Mouse (Mus musculus): Measurements from ENCODE around the gene Tcf25.
"Not testable (repeated sequence)": the region's sequence is repeated elsewhere in the genome, so short reads cannot be mapped to it uniquely, and the experiment has no call there.

Tcf25 gene

DNA sequence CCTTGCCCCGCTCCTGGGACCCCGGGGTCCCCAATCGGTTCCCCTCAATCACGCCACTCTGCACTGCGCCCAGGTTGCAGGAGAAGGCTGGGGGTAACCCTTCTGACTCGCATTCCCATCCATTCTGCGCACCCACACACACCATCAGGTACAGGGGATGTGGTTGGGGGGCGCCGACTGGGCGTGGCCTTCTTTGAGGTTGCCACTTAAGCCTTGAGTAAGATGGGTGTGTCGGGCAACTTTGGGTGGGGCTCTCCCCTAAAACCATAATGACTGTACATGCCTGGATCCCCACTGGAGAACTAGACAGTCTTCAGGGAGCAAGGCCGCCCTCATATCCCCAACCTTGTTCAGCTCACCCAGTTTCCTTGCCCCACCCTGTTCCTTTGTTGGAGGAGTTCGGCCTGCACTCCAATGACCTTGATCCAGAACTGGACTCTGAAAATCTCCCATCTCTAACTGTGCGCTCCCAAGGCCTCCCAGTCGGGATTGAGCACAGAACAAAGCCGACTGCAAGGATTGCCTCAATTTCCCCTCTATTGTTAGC is 38.3 kb downstream of the Tcf25 start:
- peak; percentile 89 for DNase-seq

DNA sequence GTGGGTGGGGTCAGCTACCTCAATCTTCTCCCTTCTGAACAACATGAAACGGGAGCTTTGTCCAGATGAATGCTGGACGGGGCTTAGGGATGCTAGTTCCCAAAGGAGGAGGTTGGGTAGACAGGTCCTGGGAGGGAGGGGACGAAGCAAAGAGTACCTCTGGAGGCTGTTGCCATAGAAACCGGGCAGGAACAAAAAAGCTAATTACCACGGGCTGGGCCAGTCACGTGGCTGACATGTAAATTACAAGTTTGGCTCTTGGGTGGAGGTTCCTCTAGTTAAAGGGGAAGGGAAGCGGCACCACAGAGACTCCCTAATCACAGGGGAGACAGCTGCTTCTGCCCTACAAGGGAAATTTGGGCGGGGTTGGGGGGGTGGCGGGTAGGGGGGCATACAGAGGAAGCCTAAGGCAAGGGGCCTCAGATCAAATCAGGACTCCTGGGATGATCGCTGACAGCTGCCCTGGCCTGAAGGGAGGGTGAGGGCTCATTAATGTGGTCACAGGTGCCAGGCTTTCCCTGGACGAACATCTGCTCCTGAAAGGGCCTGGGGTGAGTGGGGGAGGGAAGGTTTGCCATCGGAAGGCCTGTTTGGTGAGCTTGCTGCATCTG is 39.1 kb downstream of the Tcf25 start:
- peak; percentile 88 for DNase-seq

DNA sequence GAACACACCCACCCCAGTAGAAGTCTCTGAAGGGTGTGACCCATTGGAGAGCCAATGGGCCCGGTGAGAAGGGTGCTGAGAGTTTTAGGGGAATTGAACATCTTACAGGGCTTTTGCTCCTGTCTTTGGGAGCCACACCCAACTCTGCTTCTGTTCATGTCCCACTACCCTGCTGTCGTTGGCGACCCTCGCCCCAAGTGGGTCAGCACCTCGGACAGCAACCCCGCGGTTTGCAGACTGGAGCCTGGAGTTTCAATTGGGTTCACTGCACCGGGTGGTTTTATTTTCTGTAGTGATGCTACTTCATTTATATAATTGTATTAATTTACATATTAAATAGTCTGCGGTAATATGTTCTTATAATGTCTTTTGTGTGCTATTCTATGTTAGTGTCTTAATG is 40.7 kb downstream of the Tcf25 start:
- peak; percentile 77 for DNase-seq

DNA sequence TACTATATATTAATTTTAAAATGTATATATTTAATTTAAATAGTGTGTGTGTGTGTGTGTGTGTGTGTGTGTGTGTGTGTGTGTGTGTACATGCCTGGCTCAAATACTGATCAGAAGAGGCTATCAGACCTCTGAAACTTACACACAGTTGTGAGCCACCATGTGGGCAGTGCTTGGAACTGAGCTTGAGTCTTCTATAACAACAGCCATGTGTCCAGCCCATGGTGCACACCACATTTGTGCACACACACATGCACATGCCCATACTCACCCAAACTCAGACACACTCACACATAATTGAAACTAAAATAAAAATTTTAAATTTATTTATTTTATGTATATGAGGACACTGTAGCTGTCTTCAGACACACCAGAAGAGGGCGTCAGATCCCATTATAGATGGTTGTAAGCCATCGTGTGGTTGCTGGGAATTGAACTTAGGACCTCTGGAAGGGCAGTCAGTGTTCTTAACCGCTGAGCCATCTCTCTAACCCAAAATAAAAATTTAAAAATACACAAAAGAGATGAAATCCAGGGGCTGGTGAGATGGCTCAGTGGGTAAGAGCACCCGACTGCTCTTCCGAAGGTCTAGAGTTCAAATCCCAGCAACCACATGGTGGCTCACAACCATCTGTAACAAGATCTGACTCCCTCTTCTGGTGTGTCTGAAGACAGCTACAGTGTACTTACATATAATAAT is 41.6 kb downstream of the Tcf25 start:
- DNase-seq: not testable (repeated sequence)

DNA sequence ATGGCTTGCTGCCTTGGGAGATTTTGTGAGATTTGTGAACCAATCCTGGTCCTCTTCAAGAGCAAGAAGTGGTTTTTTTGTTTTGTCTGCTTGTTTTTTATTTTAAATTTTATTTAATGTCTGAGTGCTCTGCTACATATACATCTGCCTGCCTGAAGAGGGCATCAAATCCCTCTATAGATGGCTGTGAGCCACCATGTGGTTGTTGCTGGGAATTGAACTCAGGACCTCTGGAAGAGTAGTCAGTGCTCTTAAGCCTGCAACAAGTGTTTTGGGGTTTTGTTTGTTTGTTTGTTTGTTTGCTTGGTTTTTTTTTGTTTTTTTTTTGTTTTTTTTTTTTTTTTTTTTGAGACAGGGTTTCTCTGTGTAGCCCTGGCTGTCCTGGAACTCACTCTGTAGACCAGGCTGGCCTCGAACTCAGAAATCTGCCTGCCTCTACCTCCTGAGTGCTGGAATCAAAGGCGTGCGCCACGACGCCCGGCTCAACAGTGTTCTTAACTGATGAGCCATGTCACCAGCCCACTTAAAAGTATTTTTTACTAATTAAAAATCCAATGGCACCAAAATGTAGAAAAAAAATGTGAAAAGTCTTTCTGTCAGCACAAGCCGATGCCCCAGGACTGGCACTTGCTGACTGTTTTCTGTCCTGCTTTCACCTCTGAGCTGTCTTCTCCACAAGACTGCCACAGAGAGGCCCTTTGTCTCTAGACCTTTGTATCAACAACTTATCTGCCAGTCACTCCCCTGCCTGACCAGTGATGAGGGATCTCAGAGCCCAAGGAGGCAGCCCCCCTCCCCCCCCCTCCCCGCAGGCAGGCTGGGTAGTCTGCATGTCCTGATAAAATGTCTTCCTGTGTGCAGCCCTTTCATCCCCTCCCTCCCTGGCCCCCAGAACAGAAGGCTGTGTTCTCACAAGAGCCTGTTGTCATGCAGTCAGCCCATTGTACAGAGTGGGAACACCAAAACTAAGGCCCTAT is 42.7 kb downstream of the Tcf25 start:
- peak; percentile 81 for DNase-seq

DNA sequence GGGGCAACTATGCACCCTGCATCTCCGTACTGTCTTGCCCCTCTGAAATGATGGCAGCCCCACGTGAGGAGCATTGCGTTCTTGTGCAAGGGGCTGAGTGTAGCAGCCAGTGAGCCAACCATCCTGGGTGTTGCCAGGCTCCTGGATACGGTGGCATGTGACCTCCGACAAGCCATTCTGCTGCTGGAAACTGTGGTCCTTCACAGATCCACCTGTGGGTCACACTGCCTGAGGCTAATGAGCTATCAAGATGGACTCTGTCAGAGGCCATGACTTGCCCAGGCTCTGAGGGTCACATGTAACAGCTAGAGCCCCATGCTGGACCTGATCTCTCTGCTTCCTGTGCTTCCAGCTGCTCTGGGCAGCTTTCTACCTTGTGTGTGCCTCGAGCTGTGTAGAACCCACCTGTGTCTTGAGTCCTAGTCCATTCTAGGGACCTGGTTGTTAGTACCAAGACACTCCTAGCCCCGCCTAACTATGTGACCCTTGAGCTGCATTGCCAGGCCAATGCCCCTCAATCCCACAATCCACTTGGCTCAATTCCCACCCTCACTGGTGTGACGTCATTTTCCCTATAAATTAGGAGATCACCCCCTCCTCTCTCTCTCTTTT is 43.5 kb downstream of the Tcf25 start:
- DNase-seq: peak; percentile 82

DNA sequence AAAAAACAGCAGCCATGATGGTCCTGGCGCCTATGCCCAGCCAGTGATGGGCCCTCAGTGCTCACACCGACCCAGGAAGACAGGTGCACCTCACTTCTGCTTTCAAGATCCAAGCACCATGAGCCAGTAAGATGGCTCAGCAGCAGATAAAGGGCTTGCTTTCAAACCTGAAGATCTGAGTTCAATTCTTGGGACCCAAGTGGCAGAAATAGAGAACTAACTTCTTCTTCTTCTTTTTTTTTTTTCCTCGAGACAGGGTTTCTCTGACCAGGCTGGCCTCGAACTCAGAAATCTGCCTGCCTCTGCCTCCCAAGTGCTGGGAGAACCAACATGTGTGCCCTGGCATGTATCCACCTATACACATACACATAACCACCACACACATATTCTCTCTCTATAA is 46.2 kb downstream of the Tcf25 start:
- DNase-seq: no peak

DNA sequence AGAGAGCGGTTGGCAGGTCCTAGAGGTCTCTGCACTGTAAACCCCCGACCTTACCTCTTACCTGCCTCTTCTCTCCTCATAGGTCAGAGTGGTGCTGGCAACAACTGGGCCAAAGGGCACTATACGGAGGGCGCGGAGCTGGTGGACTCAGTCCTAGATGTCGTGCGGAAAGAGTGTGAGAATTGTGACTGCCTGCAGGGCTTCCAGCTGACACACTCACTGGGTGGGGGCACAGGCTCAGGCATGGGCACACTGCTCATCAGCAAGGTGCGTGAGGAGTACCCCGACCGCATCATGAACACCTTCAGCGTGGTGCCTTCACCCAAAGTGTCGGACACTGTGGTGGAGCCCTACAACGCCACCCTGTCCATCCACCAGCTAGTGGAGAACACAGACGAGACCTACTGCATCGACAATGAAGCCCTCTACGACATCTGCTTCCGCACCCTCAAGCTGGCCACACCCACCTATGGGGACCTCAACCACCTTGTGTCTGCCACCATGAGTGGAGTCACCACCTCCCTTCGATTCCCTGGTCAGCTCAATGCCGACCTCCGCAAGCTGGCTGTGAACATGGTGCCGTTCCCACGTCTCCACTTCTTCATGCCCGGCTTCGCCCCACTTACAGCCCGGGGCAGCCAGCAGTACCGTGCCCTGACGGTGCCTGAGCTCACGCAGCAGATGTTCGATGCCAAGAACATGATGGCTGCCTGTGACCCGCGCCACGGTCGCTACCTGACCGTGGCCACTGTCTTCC is 47.1 kb downstream of the Tcf25 start:
- peak; percentile 87 for DNase-seq

DNA sequence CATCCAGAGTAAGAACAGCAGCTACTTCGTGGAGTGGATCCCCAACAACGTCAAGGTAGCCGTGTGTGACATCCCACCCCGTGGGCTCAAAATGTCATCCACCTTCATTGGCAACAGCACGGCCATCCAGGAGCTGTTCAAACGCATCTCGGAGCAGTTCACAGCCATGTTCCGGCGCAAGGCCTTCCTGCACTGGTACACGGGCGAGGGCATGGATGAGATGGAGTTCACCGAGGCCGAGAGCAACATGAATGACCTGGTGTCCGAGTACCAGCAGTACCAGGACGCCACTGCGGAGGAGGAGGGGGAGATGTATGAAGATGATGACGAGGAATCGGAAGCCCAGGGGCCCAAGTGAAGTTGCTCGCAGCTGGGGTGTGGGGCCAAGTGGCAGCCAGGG is 47.8 kb downstream of the Tcf25 start:
- peak; percentile 87 for DNase-seq

DNA sequence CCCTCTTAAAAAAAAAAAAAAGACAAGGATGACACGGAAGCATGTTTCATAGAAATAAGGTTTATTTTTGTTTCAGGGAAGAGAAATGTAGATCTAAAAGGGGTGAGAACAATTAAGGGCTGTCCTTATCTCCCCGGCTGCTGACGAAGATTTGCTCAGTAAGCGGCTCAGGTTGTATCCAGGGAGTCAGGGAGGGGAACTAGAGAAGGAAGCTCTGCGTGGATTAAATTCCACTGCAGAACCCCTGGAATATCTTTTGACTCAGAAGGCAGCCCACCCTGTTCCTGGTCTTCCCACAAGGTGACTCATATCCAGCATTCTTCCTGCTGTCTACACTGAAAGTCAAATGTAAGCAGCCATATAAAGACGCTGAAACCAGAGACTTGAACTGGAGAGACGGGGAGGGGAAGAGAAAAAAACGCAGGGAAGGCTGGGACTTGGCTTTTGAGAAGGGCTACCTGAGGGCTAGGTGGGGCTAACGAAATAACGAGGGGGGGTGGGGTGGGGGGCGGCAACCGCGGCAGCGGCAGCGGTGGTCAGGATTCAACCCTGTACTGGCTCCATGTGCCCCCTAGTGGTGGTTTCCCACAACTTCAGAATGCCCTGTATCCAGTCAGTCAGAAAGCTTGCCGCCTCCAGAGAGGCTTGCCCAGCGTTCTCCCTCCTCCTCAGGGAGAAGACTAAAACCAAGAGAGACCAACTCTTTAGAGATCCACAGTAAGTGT is 48.7 kb downstream of the Tcf25 start:
- peak; percentile 95 for DNase-seq

DNA sequence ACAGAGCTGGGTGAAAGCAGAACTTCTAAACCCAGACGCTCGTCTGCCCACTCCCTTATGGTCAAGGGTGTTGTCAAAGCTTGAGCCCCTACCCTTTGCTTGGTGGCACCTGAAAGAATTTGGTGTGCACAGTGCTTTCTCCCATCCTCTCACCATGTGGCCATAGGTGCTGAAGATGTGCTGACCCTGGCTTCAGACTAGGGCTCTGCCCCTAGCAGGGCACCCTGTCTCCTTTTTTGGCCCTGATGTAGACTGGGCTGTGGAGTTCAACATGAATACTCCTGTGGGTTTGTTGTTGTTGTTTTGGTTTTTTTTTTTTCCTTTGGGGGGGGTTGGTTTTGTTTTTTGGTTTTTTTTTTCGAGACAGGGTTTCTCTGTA is 49.2 kb downstream of the Tcf25 start:
- no peak for DNase-seq

DNA sequence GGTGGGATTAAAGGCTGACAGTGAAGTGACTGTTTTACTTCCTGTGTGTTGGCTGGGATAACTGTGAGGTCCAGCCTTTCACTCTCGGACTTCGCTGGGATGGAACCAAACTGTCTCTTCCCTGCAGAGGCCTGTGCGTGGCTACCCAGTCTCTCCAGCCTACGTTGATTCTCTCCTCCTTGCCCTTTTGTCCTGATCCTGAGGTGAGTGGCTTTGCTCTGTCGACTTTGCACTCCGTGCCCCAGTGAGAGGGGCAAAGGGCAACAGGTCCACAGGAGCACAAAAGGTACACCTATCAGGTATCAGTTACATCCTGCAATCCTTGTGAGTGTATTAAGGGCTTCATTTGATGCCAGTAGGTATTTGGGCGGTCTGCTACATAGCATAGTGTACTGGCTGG is 49.9 kb downstream of the Tcf25 start, which contains the start of gene Def8:
Gene Def8, plus strand, starts transcription at position 87 of the 400 bp plus-strand sequence.
- no peak for DNase-seq

DNA sequence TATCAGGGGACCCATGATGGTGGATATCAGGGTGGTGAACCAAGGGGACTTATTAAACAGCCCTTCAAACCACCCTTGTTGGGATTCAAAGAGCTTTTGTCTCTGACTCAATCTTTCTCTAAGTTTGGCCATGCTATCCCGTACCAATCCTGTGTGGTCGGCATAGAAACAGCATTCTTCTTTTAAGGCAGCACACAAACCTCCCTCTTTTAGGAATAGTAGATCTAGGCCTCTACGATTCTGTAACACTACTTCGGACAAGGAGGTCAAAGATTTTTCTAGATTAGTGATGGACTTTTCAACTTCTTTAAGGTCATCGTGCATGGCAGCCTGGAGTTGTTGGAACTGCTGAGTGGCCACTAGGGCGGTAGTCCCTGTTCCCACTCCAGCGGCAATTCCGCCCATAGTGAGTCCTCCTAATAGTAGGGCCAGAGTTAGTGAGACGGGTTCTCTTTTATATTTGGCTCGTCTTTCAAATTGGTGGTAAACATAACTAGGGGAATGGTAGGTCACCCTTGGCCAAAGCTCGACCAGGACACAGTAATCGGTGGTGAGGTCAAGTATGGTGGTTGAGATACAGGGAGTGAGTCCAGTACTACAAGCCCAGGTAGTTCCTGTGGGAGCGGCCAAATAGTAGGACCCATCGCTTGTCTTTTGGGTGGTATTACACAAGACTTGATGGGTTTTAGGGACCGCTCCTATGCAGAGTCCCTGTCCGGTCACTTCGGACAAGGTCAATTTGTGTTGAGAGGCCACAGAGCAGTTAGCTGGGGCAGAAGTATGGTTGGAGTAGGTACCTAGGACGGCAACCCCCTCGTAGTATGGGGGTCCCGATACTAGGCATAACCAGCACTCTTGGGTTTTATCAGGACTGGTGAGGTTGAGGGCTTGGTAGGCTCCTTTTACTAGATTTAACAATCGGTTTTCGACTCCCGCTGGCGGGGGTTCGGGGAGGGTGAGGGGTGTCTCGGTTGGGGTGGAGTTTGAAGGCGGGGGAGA is 53.3 kb downstream of the Tcf25 start:
- no peak for DNase-seq

DNA sequence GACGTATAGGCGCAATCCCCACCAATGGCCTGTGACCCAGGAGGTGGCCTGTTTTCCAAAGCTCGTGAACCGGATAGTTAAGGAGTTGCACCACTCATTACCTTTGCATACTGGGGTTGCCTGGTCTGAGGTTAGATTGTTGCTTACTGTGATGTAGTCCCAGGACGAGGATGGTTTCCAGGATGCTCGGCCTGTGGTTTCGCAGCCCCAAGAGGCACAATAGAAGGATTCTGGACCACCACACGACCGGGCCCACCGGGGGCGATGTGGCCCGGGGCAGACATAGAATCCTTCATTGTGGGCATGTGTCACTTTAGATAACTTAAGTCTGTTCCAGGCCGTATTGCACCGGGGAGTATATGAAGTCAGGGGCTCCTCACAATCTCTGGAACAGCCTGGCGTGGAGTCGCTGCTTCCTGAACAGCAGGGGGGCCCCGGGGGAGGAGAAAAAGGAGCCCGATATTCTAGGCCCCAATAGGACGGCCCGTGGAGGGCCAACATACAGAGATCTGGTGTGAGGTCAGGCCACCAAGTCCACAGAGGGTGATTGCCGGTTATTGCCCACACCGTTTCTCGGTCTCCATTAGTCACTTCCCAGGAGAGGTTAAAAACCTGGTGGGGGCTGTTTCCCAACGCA is 54.2 kb downstream of the Tcf25 start:
- DNase-seq: no peak

DNA sequence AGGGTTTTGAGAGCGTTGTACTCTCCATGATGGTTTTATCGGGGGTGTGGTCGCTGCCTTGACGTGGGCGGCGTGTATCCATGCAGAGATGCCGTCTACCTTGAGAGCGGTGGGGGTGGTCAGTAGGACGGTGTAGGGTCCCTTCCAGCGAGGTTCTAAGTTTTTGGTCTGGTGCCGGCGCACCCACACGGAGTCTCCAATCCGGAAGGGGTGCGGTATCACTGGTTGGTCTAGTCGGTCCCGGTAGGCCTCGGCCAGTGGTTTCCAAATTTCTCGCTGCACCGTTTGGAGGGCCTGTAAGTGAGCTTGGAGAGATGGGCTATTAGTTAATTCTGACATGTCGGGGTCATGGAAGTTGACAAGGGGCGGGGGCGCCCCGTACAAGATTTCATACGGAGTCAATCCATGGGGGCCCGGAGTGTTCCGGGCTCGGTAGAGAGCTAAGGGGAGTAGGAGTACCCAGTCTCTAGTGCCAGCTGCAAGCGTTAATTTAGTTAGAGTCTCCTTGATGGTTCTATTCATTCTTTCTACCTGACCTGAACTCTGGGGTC is 54.9 kb downstream of the Tcf25 start:
- no peak for DNase-seq

DNA sequence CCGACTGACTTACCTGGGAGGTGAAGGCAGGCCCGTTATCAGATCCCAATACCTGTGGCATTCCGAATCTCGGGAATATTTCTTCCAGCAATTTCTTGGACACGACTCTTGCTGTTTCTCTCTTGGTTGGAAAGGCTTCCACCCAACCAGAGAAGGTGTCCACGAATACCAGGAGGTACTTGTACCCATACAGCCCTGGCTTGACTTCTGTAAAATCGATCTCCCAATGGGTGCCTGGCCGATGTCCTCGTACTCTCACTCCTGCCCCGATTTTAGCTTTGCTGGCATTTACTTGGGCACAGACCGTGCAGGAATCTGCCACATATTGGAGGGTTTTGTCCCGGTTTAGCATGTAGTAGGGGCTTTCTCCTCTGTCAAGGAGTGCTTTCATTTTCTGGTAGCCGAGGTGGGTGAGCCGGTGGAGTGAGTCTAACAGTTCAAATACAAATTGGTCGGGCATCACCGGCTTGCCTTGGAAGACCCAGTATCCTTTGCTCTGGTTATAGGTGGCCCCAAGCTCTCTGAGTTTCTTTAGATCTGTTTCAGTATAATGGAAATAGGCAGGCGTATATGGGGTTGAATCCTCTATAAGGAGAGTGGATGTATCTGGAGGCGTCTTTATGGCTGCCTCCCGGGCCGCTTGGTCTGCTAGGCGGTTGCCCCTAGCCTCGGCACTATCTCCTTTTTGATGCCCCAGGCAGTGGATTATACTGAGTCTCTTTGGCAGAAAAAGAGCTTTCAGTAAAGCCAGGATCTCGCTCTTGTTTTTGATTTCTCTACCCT is 55.6 kb downstream of the Tcf25 start:
- DNase-seq: no peak

DNA sequence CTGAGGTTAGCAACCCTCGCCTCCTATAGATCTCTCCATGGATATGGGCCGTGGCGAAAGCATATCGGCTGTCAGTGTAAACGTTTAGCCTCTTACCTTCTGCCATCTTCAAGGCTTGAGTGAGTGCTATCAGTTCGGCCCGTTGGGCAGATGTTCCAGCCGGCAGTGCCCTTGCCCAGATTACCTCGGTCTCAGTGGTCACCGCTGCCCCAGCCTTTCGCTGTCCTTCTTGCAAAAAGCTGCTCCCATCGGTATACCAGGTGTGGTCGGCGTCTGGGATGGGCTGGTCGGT is 56.1 kb downstream of the Tcf25 start:
- not testable (repeated sequence) for DNase-seq

DNA sequence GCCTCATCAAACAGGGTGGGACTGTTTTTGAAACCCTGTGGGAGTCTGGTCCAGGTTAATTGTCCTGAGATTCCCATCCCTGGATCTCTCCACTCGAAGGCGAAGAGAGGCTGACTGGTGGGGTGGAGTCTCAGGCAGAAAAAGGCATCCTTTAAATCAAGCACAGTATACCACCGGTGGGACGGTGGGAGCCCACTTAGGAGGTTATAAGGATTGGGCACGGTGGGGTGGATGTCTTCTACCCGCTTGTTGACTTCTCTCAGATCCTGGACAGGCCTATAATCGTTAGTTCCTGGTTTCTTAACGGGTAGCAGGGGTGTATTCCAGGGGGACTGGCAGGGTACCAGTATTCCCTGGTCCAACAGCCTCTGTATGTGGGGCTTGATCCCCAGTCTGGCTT is 57.4 kb downstream of the Tcf25 start:
- not testable (repeated sequence) for DNase-seq
